Mouse (Mus musculus) cerebellum, postnatal 36 days (tissue): Measurements from ENCODE around the gene Emx2.

ENCODE experiments used
- DNase-seq, 2 experiments: peaks; one replicate each; pipeline ENCODE4 v3.0.0; 2021 to 2022; ENCODE audit warnings: mixed read lengths in 2 of 2

Gene Emx2

DNA sequence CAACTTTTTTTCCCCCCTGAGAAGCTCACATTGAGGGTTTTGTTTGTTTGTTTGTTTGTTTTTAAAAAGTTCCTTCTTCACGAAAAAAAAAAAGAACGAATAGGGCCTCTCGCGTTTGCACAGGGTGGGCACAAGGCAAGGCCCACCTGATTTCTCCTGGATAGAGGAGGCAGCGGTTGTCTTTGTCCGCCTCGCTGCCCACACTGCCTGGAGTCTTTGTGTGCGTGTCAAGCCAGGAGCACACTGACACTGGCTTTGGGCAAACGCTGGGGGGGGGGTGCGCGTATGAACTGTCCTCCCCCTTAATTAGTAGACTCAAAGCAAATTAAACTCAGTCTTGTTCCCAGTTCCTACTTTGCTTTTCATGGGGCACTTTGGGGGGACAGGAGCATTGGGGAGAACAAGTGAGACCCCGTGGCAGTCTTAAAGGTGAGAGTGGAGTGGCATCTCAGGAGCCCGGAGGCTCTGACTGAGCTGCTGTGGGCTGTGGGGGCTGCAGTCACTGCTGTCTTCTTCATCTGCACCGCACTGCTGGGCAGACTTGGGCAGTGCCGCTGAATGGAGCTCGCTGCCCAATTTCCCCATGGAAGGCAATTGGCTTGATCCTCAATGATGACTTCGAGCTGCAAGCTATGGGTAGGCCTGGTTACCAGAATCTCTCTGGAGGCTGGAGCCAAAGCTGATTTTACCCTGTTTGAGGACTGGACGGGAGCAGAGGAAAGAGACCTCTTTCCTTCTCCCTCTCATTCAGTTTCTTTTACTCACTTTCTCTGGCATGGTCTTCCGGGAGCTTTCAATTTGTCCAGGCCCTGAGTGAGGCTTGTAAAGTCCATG, 4.5 kb downstream of the Emx2 start:
- DNase-seq, result no peak

- no peak for DNase-seq
Measured at GRCm38 (mm10) chr19:59463842-59464443, 5.8 kb downstream of the Emx2 start.

- no peak for DNase-seq
Measured at GRCm38 (mm10) chr19:59465281-59465680, 7.1 kb downstream of the Emx2 start.

DNA sequence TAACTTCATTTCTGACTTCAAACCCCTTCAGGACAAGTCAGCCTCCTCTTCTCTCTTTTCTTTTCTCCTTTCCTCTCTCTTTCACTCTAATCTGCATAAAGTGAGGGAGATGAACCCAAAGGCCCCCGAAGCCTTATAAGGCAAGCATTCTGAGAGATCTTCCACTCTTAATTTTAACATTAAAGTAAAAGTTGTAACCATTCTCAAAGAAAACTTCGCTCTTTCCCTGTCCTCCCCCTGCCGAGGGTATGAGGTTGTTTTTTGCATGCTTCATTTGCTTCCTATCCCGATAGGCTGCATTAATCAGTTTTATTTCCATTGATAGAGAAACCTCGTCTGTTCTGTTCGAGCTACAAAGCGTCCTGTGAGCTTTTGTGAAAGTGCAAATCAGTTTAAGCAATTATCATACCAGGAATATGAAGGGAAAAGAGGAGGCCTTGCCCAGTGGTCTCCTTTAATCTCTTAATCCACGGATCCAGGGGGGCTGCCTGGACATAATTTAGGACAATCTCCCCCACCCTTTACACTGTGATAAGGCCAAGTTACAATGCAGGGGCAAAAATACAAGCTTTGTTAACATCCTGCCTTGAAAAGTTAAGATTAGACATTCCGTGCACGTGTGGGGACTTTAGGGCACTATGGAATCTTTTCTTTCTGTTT, 7.7 kb downstream of the Emx2 start:
- no peak for DNase-seq

DNA sequence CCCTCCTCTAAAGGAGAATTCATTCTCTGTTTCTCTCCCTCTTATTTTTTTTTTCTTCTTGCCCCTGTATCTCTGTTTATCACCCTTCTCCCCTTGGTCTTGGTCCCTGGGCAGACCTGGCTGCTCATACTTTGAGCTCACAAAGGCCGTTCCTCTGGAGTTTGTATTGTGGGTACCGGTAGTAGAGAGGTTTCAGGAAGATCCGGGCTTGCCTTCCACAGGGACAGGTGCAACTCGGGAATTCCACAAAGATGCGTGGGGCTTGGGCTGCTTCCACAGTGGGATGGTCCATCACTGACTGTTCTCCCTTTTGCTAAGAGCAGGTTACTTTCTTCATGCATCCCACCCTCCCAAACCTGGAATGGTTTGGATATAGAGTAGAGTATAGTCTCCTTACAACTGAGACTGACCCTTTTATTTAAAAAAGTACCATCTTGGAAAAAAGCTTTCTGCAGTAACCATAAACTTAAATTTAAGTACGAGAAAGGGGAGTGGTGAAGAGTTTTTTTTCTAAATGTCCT, 8.3 kb downstream of the Emx2 start:
- DNase-seq, result no peak

- no peak for DNase-seq
Measured at GRCm38 (mm10) chr19:59467016-59467412, 8.8 kb downstream of the Emx2 start.

DNA sequence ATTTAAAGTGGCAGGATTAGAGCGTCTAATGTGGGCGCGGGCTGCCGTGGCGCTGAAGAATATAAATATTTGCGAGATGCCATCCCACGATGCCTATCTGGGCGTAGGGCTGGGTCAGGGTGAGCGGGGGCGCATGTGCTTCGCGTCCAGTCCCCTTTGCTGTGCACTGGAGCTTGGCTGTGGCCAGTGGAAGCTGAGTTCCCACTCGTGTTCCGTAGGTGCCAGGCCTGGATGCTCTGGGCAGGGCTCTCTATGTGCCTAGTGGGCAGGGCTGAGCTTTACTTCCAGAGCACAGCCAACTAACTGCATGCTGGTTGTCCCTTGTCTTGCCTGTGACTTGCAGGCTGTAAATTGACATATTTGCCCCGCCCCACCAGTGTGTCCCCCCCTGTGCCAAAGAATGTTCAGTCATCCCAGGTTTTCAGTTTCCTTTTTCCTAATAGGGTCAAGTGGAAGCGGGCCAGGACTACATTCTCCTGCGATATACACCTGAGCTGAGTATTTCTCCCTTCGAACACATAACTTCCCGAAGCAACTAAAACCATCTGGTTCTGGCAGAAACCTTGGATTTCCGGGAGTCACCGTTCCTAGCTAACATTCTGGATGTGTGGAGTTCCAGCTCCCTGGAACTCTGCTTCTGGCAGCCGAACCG, 9.4 kb downstream of the Emx2 start:
- DNase-seq, result no peak

- DNase-seq, result no peak
Measured at GRCm38 (mm10) chr19:59468065-59468810, 10.1 kb downstream of the Emx2 start.

DNA sequence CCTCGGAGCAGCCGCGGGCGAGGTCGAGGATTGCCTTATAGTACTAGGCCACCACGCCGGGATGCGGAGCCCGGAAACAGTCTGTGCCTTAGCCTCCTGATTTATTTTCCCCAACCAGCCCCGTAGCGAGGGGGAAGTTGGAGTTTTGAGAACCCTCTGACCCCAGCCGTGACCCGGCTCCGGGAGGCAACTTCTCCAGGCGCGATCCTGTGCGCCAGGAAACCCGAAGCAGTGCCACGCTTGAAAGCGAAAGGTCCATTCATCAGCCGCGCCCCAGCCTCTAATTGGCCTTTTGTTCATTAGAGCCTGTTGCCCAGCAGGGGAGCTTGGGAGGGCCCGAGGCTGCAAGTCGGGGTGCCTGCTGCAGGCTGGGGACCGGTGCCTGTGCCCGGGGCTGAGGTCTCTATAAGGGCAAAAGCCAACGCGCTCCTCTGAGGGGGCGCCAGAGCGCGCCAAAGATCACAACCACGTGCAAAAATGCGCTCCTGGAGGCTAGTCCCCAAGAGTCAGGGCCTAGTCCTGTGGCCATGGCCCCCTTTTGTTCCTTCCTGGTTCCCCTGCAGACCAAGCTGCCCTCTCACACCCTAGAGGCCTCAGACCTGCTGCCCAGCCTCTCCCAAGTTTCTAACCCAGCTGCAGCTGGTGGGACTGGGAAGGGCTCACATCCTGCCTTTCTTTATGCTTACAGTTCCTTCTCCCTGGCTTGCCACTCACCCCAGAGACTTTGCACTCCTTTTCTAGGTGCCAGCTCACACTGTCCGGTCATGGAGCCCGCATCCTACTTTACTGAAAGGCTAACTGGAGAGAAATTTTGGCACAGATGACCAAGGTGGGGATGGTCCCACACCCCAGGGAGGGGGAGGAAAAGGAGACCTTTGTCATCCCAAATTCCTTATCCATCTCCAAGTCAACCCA, 11.1 kb downstream of the Emx2 start:
- DNase-seq, result no peak

- DNase-seq, result no peak
Measured at GRCm38 (mm10) chr19:59470074-59470630, 12.0 kb downstream of the Emx2 start.

DNA sequence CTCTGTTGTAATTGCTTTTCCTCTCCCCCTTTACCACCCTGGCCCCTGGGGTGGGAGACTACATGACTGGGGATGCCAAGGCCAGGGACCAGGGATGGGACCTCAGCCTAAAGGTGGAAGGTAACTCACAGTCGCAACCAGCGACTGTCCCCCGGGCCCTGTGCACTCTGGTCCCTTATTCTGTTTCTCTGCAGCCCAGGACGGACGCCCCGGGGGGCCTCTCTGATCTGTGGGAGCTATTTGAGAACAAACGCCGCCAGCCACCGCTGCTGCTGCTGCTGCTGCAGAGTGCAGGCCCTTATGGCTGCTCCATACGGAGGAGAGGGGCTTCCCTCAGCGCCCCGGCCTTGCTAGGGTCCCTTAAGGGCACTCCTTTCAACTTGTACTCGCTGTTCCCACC, 12.7 kb downstream of the Emx2 start:
- no peak for DNase-seq

- no peak for DNase-seq
Measured at GRCm38 (mm10) chr19:59472844-59473243, 14.7 kb downstream of the Emx2 start.

GRCm38 (mm10) chr19:59479912-59480311, 21.7 kb downstream of the Emx2 start:
- no peak for DNase-seq

DNA sequence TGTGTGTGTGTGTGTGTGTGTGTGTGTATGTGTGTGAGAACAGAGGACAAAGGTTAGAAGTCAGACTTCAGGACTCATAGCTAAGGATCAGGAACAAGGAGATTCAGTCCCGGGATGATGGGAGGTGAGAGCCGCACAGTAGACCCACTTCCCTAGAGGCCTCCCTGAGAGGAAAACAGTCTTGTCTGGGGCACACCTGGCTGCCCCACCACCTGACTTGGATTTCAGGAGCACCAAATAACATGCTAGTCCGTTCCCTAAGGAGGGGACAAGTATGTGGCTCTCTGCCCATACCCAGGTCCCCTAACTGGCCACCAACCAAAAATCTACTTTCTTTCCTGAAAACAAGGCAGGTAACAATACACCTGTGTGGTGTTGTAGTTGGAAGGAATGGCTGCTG, 22.4 kb downstream of the Emx2 start:
- DNase-seq, result no peak

GRCm38 (mm10) chr19:59492258-59492657, 34.1 kb downstream of the Emx2 start:
- DNase-seq, result no peak

GRCm38 (mm10) chr19:59496832-59497231, 38.7 kb downstream of the Emx2 start:
- DNase-seq, result no peak

DNA sequence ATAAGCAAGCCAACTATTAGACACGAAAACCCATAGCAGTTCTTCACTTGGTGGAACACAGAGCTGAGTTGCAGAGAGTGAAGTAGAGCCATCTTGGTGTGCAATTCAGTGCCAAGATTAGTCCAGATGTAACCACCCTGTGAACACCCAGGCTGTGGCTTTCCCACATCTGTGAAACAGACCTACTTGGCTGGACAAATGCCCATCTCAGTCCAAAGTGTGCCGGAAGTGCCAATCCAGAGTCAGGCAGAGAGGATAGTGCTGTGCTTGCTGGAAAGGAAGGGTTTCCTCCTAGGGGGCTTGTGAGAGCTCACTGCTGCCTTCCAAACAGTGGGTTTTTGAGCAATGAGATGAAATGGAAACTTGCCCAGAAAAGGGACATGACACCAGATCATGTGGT, 50.7 kb downstream of the Emx2 start:
- DNase-seq, result no peak

GRCm38 (mm10) chr19:59513181-59513580, 55.0 kb downstream of the Emx2 start:
- DNase-seq, result no peak
